Mouse (Mus musculus) heart, postnatal 36 days (tissue): ENCODE measurements around the gene Kdelc1. TPM values are rescaled to one million over a fixed set of nuclear protein-coding genes. Genes with fewer than 3 reads are reported as not detected.
A peak's percentile ranks its signal among the peaks of the same experiment; 100 is the strongest.

Source experiments
- DNase-seq, 2 experiments: peaks; one replicate each; pipeline ENCODE4 v3.0.0; 2021 to 2022
- intact Hi-C: fragments of 180-260 bp; cut with DNase I; formaldehyde crosslinking; loops from one replicate; pipeline ENCODE4 v1.15.1; 2025
- total RNA-seq, 2 experiments: library from RNA; stranded (reverse); gene quantifications; 2 replicates each; pipeline ENCODE4 v1.2.3; 2021

The Kdelc1 gene
- total RNA-seq = 10 to 100 TPM; 20.7 to 21.3 TPM

DNA sequence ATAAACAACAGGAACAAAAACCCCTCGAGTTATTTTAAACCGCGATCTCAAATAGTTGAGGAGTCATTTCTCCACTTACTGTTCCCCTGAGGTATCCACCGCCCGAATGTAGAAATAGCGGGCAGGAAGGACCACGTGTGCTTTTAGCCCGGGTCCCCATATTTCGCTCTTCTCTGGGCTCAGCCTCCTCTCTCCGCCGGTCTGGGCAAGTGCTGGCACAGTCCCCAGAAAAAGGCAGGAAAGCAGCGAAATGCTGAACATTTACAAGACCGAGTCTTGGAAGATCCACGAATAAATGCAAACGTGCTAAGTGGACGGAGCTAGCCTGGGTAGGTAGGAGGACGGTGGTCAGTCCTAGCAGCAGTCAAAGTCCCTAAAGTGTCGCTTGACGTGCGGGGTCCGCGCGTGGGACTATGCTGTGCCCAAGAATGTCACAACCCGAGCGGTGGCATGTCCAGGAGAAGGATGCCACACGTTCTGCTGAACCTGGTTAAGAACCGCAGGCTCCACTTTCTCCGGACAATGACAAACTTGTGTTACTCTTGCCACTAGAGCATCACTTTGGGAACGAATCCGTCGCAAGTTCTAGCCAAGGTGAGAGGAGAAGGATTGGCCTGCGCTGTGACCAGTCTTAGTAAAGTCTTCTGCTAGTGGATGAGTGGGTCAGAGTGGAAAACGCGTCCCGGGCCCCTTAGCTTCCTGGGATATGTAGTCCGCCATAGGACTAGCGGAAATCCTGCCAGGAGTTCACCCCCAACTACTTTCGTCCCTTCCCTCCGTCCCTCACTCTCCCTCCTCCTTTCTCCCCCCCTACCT lies at the start of gene Kdelc1, which contains the start of gene Bivm:
Gene Kdelc1, minus strand, starts transcription at position 570 of the 816 bp plus-strand sequence.
Gene Bivm, plus strand, starts transcription at position 719 of the 816 bp plus-strand sequence.
- intact Hi-C loops = loop anchor here (1.0 to 10.0 kb wide), 3 partner anchors 16 to 1024 kb away; partner anchors contain the start of genes AI597479, Ercc5, Tex30 and Tgfbrap1
- peak; percentile 78 to 82 for DNase-seq

DNA sequence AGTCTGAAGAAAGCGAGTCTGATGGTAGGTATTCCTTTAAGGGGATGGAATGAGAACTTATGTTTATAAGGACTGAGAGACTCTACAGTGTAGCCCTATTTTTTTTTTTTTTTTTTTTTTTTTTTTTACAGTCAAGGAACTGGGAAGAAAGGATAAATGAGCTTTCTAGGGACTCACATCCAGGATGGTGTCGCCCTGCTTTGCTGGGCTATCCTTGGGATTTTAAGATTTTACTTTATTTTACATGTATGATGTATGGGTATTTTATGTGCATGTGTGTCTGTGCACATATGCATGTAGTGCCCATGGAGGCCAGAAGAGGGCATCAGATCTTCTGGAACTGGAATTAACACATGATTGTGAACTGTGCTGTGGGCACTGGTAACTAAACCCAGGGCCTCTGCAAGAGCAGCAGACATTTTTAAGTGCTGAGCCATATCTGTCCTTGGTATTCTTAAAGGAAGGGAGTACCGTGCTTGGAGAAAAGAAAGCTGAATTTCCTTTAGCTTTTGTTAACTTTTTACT lies 49.3 kb upstream of the Kdelc1 start:
- no peak for DNase-seq
- intact Hi-C loops = no loop called here

DNA sequence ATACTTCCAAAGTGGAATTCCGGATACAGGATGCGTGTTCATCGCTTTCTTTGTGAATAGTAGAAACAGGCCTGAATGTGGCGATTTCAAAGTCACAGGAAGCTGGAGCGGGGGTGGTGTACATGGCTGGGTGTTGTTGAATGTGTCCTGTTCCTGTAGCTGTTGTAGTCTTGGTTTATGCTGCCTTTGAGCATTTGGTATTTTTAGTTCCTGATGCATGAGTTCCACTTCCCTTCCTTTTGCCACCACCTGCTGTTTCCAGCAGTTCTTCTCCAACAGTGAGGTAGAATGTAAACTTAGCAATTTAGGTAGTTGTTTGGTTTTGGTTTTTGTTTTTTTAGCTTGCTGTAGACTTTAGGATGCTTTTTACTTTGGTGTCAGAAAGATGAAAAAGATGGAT lies 43.8 kb upstream of the Kdelc1 start:
- DNase-seq = no peak
- intact Hi-C loops = no loop called here

- intact Hi-C loops = no loop called here
- DNase-seq = no peak
These were observed 43.2 kb upstream of the Kdelc1 start for GRCm38 (mm10) chr1:44161818-44162217.

DNA sequence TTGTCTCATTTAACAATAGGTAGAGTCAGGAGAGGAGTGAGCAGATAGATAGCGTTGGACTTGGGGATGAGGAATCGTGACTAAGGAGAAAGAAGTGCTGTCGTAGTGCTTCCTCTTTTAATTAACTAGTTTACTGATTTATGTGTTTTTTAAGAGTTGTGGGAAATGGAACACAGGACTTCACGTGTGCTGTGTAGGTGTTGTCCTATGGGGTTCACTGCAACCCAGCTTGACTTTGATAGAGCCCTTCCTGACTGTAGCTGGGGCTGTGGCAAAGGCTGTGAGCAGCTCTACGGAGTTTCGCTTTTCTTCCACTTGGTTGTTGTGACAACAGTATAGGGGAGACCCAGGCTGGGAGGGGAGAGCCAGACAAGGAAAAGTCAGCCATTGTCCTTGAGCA lies 39.7 kb upstream of the Kdelc1 start:
- intact Hi-C loops = no loop called here
- DNase-seq = no peak

DNA sequence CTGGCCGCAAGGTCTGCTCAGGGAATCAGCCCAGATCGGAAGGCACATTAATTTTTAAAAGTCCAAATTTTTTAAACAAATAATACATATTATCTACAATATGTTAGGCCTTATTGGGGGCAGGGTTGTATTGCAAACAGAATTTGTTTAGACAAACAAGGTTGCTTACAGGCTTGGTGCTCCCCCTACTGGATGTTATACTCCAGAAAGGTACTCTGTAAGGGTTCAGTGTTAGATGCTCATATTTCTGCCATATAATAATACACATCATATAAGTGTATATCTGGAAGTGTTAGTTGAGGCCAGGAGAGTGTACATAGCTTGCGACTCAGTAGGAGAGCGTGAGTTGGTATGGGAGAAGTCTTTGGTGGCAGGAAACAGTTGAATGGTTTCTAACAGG lies 36.7 kb upstream of the Kdelc1 start:
- intact Hi-C loops = no loop called here
- DNase-seq = no peak

GRCm38 (mm10) chr1:44148706-44149105 lies 30.1 kb upstream of the Kdelc1 start:
- intact Hi-C loops = loop anchor here (5.0 kb wide), 1 partner anchor 46 kb away; the partner anchor contains the start of gene Tex30
- DNase-seq = no peak

- intact Hi-C loops = loop anchor here (1.0 to 5.0 kb wide), 2 partner anchors 28 to 45 kb away; partner anchors contain the start of gene Tex30
- peak; percentile 85 to 87 for DNase-seq
These were observed 29.2 kb upstream of the Kdelc1 start, which contains the start of gene Ercc5 for GRCm38 (mm10) chr1:44147563-44148381. TSS of gene Ercc5 (plus strand) at chr1:44147744.

GRCm38 (mm10) chr1:44142747-44143146 lies 24.1 kb upstream of the Kdelc1 start:
- no peak for DNase-seq
- intact Hi-C loops = no loop called here

- no peak for DNase-seq
- intact Hi-C loops = no loop called here
These were observed 21.6 kb upstream of the Kdelc1 start for GRCm38 (mm10) chr1:44140232-44140631.

- no peak for DNase-seq
- intact Hi-C loops = no loop called here
These were observed 11.4 kb upstream of the Kdelc1 start for GRCm38 (mm10) chr1:44129929-44130581.

GRCm38 (mm10) chr1:44125590-44125989 lies 7.0 kb upstream of the Kdelc1 start:
- intact Hi-C loops = no loop called here
- no peak for DNase-seq

DNA sequence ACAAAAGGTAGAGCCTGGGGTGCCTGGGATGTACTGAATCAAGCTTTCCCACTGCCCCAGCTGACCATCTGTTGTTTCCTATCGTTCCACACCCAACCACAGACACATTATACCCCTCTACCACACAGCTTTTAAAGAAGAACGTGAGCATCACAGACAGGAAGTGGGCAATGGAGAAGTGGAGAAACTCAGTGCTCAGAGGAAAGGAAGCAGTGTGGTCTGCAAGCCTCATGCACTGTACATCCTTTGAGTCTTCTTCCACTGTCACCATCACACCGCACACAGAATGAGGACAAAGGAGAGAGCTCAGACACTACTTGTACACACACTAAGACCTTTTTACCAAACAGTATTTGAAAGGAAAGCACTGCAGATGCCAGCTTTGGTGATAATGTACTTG lies 3.6 kb upstream of the Kdelc1 start:
- no peak for DNase-seq
- intact Hi-C loops = no loop called here

GRCm38 (mm10) chr1:44120074-44120406 lies 1.4 kb upstream of the Kdelc1 start:
- intact Hi-C loops = no loop called here
- DNase-seq = no peak

GRCm38 (mm10) chr1:44119201-44120073 lies 829 bp upstream of the Kdelc1 start:
- intact Hi-C loops = loop anchor here (1.0 to 10.0 kb wide), 3 partner anchors 17 to 1025 kb away; partner anchors contain the start of genes AI597479, Ercc5, Tex30 and Tgfbrap1

GRCm38 (mm10) chr1:44117571-44117970 lies 1.0 kb downstream of the Kdelc1 start:
- DNase-seq = no peak
- intact Hi-C loops = loop anchor here (10.0 kb wide), 1 partner anchor 1023 kb away; the partner anchor contains the start of genes AI597479 and Tgfbrap1

More at GRCm38 (mm10) chr1:44119201-44120073, 829 bp upstream of the Kdelc1 start:
- peak; percentile 79 to 80 for DNase-seq

- DNase-seq = peak in 1 of 2 experiments; percentile 3
- intact Hi-C loops = loop anchor here (1.0 to 10.0 kb wide), 3 partner anchors 16 to 168 kb away; partner anchors contain the start of genes Ercc5 and Tpp2
These were observed 15.7 kb downstream of the Kdelc1 start for GRCm38 (mm10) chr1:44102939-44103338.

DNA sequence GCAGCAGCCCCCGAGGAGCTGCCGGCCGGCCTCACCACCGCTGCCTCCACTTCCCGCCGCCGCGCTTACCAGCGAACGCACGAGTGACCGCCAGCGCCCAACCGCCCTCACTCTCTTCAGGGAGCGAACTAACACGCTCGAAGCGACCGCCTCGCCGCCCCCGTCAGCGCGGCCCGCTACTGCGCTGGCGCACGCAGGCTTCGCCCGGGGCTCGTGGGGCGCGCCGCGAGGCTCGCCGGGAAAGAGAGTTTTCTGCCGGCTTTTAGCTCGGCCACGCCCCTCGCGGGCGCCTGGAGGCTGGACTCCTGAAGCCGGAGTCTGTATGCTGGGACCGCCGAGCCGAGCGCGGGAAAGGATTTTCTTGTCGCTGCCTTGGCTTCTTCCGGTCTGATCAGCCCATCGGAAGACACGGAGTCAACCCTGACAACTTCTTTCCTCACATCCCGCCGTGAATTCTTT lies 16.3 kb downstream of the Kdelc1 start, which contains the start of gene Tex30:
Gene Tex30, minus strand, starts transcription at position 183 of the 459 bp plus-strand sequence.
- intact Hi-C loops = loop anchor here (1.0 to 10.0 kb wide), 3 partner anchors 17 to 167 kb away; partner anchors contain the start of genes Ercc5 and Tpp2
- peak; percentile 92 to 93 for DNase-seq
